8 mouse cellular contexts compared by ENCODE assay signal in genomic region chr14:57890011-57890842, GRCm38 (mm10). TPM values are rescaled to one million over a fixed set of nuclear protein-coding genes. Genes with fewer than 3 reads are reported as not detected.
DNase-seq lines count a peak whose midpoint lies in the region; ATAC-seq and TF ChIP-seq lines count a peak whose summit lies in the region.

Gene Zdhhc20 (minus strand): TSS chr14:57890276.

- H3K4me1 ChIP-seq in embryonic facial prominence, embryonic 13.5 days: peaks cover 11% of the 10 kb centered on the region
- peaks cover 3% of the 10 kb centered on the region for H3K4me1 ChIP-seq in heart, adult 2 months (ENCODE audit: control insufficient read depth, insufficient read depth, low read length)
- peaks cover 6% of the 10 kb centered on the region; the same call in 1 of the 2 replicates for H3K4me1 ChIP-seq in limb, embryonic 14.5 days (ENCODE audit: control insufficient read depth, insufficient read depth, low read length)
- peaks cover 5% of the 10 kb centered on the region; the same call in 1 of the 2 replicates for H3K4me1 ChIP-seq in midbrain, postnatal 0 days (ENCODE audit: insufficient read depth, low read length)

- no peaks in the 10 kb centered on the region for H3K9me3 ChIP-seq in embryonic facial prominence, embryonic 13.5 days
- H3K9me3 ChIP-seq in limb, embryonic 14.5 days (ENCODE audit: control insufficient read depth, low read length): no peaks in the 10 kb centered on the region
- H3K9me3 ChIP-seq in midbrain, postnatal 0 days (ENCODE audit: low read length): no peaks in the 10 kb centered on the region

- peak within 1 kb of the TSS; percentile 86 for H3K4me3 ChIP-seq in embryonic facial prominence, embryonic 13.5 days
- H3K4me3 ChIP-seq in heart, adult 2 months: peak within 1 kb of the TSS; percentile 98
- peak within 1 kb of the TSS; percentile 89 for H3K4me3 ChIP-seq in limb, embryonic 14.5 days (replicated peaks; ENCODE audit: low read length)
- peak within 1 kb of the TSS; percentile 91 for H3K4me3 ChIP-seq in midbrain, postnatal 0 days (ENCODE audit: low read depth, low read length)

- no peaks in the 10 kb centered on the region for H3K27me3 ChIP-seq in embryonic facial prominence, embryonic 13.5 days
- no peaks in the 10 kb centered on the region for H3K27me3 ChIP-seq in heart, adult 2 months (ENCODE audit: control insufficient read depth, insufficient read depth, low read length)
- no peaks in the 10 kb centered on the region for H3K27me3 ChIP-seq in limb, embryonic 14.5 days (ENCODE audit: control insufficient read depth, insufficient read depth, low read length)
- no peaks in the 10 kb centered on the region for H3K27me3 ChIP-seq in midbrain, postnatal 0 days (ENCODE audit: insufficient read depth, low read length)

- no peaks in the 10 kb centered on the region; the same call in 1 of the 2 replicates for H3K79me2 ChIP-seq in heart, adult 2 months (replicated peaks; ENCODE audit: control insufficient read depth, insufficient read depth, low read length)

- ATAC-seq in embryonic facial prominence, embryonic 13.5 days (ENCODE audit: insufficient number of reproducible peaks, insufficient read depth, low FRiP score, low TSS enrichment, low read depth): peak; percentile 94
- peak; percentile 98 for ATAC-seq in limb, embryonic 14.5 days (ENCODE audit: low FRiP score, low read depth)
- ATAC-seq in midbrain, postnatal 0 days (ENCODE audit: low FRiP score): peak; percentile 95

- 3% methylated on average over 59 of the region's 65 CpGs for WGBS in embryonic facial prominence, embryonic 13.5 days
- WGBS in heart, adult 2 months: 4% methylated on average over 63 of the region's 65 CpGs
- 8% methylated on average over 35 of the region's 65 CpGs for WGBS in limb, embryonic 14.5 days
- WGBS in midbrain, postnatal 0 days: 4% methylated on average over 52 of the region's 65 CpGs

- DNase-seq in 3134 (ENCODE audit: extremely low read depth, insufficient read length, low spot score): peak; percentile 96
- DNase-seq in adrenal gland, postnatal 36 days: peak; percentile 96 to 98
- peak; percentile 95 to 96 for DNase-seq in heart, adult 2 months
- peak; percentile 92 to 94 for DNase-seq in kidney, adult 8-10 months
- DNase-seq in limb, embryonic 14.5 days (ENCODE audit: low spot score): peak; percentile 93
- peak; percentile 95 for DNase-seq in midbrain, postnatal 0 days (ENCODE audit: low spot score)
- DNase-seq in spleen, postnatal 14 days (ENCODE audit: low spot score in 2 of 2): peak; percentile 91 to 92

- TF ChIP-seq CTCF in heart, adult 2 months (IDR thresholded peaks at IDR 0.05): no peak
- no peak for TF ChIP-seq CTCF in midbrain, postnatal 0 days (IDR thresholded peaks at IDR 0.05)

- intact Hi-C loops in heart, adult 2 months (cut with DNase I): loop anchor here (2.0 kb wide), 1 partner anchor 17 kb away; no protein-coding TSS in a partner anchor

- H3K36me3 ChIP-seq in embryonic facial prominence, embryonic 13.5 days: 0 out of 2 replicates have a peak, but pooled peaks cover under 1% of the 10 kb centered on the region
- H3K36me3 ChIP-seq in heart, adult 2 months (ENCODE audit: control insufficient read depth, insufficient read depth, low read length): peaks cover 9% of the 10 kb centered on the region; the same call in 1 of the 2 replicates
- no peaks in the 10 kb centered on the region for H3K36me3 ChIP-seq in limb, embryonic 14.5 days (ENCODE audit: control insufficient read depth, insufficient read depth, low read length)
- no peaks in the 10 kb centered on the region for H3K36me3 ChIP-seq in midbrain, postnatal 0 days (ENCODE audit: insufficient read depth, low read length)

- TF ChIP-seq EP300 in heart, adult 2 months (IDR thresholded peaks at IDR 0.05; ENCODE audit: insufficient read depth, low read depth, low read length): 0 out of 2 replicates have a peak, but pooled peaks have one; percentile 24

- TF ChIP-seq POLR2A in heart, adult 2 months (IDR thresholded peaks at IDR 0.05; ENCODE audit: insufficient read depth, low read depth, low read length): peak; percentile 80
- TF ChIP-seq POLR2A in limb, embryonic 14.5 days (IDR thresholded peaks at IDR 0.05; ENCODE audit: borderline replicate concordance, extremely low read depth, insufficient read depth, insufficient read length): peak; percentile 91; the same call in 1 of the 2 replicates

- peak within 1 kb of the TSS; percentile 97 for H3K9ac ChIP-seq in embryonic facial prominence, embryonic 13.5 days
- peak within 1 kb of the TSS; percentile 87 for H3K9ac ChIP-seq in heart, adult 2 months (ENCODE audit: low read depth, low read length)
- H3K9ac ChIP-seq in limb, embryonic 14.5 days (ENCODE audit: low read depth, low read length, severe bottlenecking): peak within 1 kb of the TSS; percentile 95
- peak within 1 kb of the TSS; percentile 90 for H3K9ac ChIP-seq in midbrain, postnatal 0 days (replicated peaks; ENCODE audit: low read length, poor library complexity, severe bottlenecking)

- peak within 1 kb of the TSS; percentile 90 for H3K27ac ChIP-seq in embryonic facial prominence, embryonic 13.5 days
- H3K27ac ChIP-seq in heart, adult 2 months: peak within 1 kb of the TSS; percentile 84
- peak within 1 kb of the TSS; percentile 86 for H3K27ac ChIP-seq in limb, embryonic 14.5 days (replicated peaks; ENCODE audit: low read depth, low read length)
- peak within 1 kb of the TSS; percentile 86 for H3K27ac ChIP-seq in midbrain, postnatal 0 days (ENCODE audit: low read depth, low read length)

- peak within 1 kb of the TSS; percentile 68 for H3K4me2 ChIP-seq in embryonic facial prominence, embryonic 13.5 days
- H3K4me2 ChIP-seq in limb, embryonic 14.5 days (replicated peaks; ENCODE audit: low read depth, low read length, severe bottlenecking): peak within 1 kb of the TSS; percentile 58
- peak within 1 kb of the TSS; percentile 57 for H3K4me2 ChIP-seq in midbrain, postnatal 0 days (ENCODE audit: low read depth, low read length, poor library complexity, severe bottlenecking)

RNA-seq across cellular contexts. Expression of gene Zdhhc20, which starts in this region (rescaled TPM):
- 10 to 100 TPM; 36.6 to 50.5 TPM for total RNA-seq in adrenal gland, postnatal 36 days (2021)
- 83.3 and 85.5 TPM in 2 replicates for polyA plus RNA-seq in embryonic facial prominence, embryonic 13.5 days (2015; fragmentation: Nextera tagmentation; extraction: Ambion mirVana)
- total RNA-seq in heart, adult 2 months (2021): 1 to 10 TPM; 6.7 to 8.3 TPM
- polyA plus RNA-seq in heart, adult 2 months (2012; rRNA removed): 3.3 and 5.5 TPM in 2 replicates
- polyA plus RNA-seq in limb, embryonic 14.5 days (2012; rRNA removed): 28.4 and 30.6 TPM in 2 replicates
- 57.6 and 63.9 TPM in 2 replicates for polyA plus RNA-seq in limb, embryonic 14.5 days (2014; fragmentation: Nextera tagmentation; extraction: Ambion mirVana)
- total RNA-seq in midbrain, postnatal 0 days (2014; rRNA removed): 21.5 and 37.3 TPM in 2 replicates
- 25.6 and 33.2 TPM in 2 replicates for polyA plus RNA-seq in midbrain, postnatal 0 days (2015; fragmentation: Nextera tagmentation; extraction: Ambion mirVana)

Comparison
In these comparisons a context has a peak if more than half of its experiments do, and no peak if none do; other contexts are left out.
1. Peak in every context shown above with its lines: DNase-seq, ATAC-seq, H3K4me3 ChIP-seq and H3K27ac ChIP-seq.